Mouse (Mus musculus) central nervous system, embryonic 18 days (tissue): ENCODE results near the gene Ldhal6b. TPM values are rescaled to one million over a fixed set of nuclear protein-coding genes. Genes with fewer than 3 reads are reported as not detected.

Experiments
- polyA plus RNA-seq: library from polyadenylated mRNA; depleted of rRNA; stranded (reverse); fragments of >200 nt; gene quantifications from 2 replicates; pipeline ENCODE4 v1.2.3, GENCODE M21; 2012; rRNA removed

Ldhal6b gene
- polyA plus RNA-seq, result 0.49 and 0.72 TPM in 2 replicates

GRCm38 (mm10) chr17:5418545-5418944, at the start of gene Ldhal6b:
Gene Ldhal6b (minus strand): TSS chr17:5418767.

GRCm38 (mm10) chr17:5440159-5440971, 21.8 kb upstream of the Ldhal6b start, which contains the start of gene Tmem242:
Gene Tmem242 (minus strand): TSS chr17:5440259.

Other genes starting within 250 kb of the Ldhal6b start
- gene Tmem242, start 21.5 kb upstream of the Ldhal6b start, polyA plus RNA-seq, result 30.2 and 35.7 TPM in 2 replicates
- gene Zdhhc14, start 73.8 kb upstream of the Ldhal6b start, polyA plus RNA-seq, result 5.1 and 5.2 TPM in 2 replicates